Mouse (Mus musculus) cortical plate, adult 2 months (tissue): Measurements from ENCODE around the gene Gmnn. TPM values are rescaled to one million over a fixed set of nuclear protein-coding genes. Genes with fewer than 3 reads are reported as not detected.
A peak's percentile ranks its signal among the peaks of the same experiment; 100 is the strongest.

ENCODE experiments used
- H3K27ac ChIP-seq: fragments of 200-500 bp; 2 replicates; pipeline ENCODE4 v1.5.1; 2012; ENCODE audit warnings: low read length, control low read depth, inconsistent platforms; ENCODE audit not compliant: insufficient read depth
- H3K4me1 ChIP-seq: fragments of 200-500 bp; 2 replicates; pipeline ENCODE4 v1.6.1; 2011; ENCODE audit warnings: low read length; ENCODE audit not compliant: control insufficient read depth, insufficient read depth
- H3K4me3 ChIP-seq: fragments of 200-500 bp; 2 replicates; pipeline ENCODE4 v1.5.1; 2011; ENCODE audit warnings: mild to moderate bottlenecking, low read length, control low read depth; ENCODE audit not compliant: insufficient read depth
- CTCF ChIP-seq: fragments of 200-500 bp; IDR thresholded peaks from 2 replicates; pipeline ENCODE4 v1.5.1; 2011; ENCODE audit warnings: mild to moderate bottlenecking, control low read depth, low read length; ENCODE audit not compliant: insufficient read depth; ENCODE audit errors: extremely low read depth
- POLR2A ChIP-seq: fragments of 200-500 bp; IDR thresholded peaks from 2 replicates; pipeline ENCODE4 v1.6.1; 2011; ENCODE audit warnings: mild to moderate bottlenecking, low read length, control low read depth; ENCODE audit not compliant: insufficient read depth; ENCODE audit errors: extremely low read depth
- polyA plus RNA-seq: library from polyadenylated mRNA; depleted of rRNA; stranded (reverse); fragments of >200 nt; gene quantifications from 2 replicates; pipeline ENCODE4 v1.2.3, GENCODE M21; 2012; rRNA removed

Gene Gmnn
- polyA plus RNA-seq, 1 experiment, result 6.0 TPM

DNA sequence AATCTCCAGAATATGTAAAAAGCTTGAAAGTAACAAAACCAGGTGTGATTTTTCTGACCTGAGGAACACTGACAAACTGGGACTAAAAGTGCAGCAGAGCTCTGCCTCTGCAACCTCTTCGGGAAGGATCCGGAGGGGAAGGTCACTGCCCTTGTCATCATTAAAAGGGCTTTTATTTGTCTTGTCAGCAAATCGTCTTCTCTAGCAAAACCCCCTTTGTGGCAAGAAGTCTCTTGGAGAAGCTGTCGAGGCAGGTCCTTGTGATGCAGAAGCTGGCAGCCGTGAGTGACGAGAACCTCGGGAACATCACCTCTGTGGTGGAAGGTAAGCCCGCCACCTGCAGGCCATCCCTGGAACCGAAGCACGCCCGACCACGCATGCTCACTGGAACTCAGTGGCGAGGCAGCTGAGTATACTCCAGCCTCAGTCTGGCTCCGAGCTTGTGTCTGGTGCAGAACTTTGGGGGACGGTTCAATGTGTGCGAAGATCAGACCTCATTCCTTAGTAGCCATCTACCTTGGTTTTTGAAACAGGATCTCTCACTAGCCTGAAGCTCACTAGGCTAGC, 48.2 kb downstream of the Gmnn start:
- no peak overlapping the region for H3K27ac ChIP-seq
- H3K4me1 ChIP-seq, result no peaks in the 10 kb centered on the region
- TF ChIP-seq POLR2A (no peak), CTCF (peak; percentile 89)
- no peak overlapping the region for H3K4me3 ChIP-seq

DNA sequence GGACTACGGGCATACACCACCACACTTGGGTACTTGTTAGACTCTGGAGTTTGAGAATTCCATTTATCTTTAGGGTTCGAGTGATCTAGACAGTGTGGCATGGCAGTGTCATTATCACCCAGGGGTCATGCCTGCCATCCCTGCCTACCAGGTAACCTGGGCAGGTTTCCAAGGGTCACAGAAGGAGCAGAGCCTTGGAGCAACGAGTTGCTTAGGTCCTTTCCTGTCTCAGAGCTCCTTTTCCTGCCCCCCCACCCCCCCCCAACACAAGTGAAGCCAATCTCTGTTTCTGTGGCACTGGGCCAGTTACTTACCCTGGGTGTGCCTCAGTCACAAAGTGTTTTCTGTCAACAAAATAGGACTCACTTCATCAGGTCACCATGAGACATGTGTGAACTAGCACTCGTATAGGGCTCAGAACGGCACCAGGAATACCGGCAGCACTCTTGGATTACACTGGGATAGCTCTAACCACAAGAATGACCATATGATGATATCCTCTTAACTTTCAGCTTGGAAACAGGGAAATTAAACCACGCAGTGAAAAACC, 49.1 kb downstream of the Gmnn start:
- Histone ChIP-seq H3K4me3 (no peak overlapping the region), H3K27ac (no peak overlapping the region), H3K4me1 (no peaks in the 10 kb centered on the region)
- no peak for TF ChIP-seq POLR2A
- TF ChIP-seq CTCF, result no peak

DNA sequence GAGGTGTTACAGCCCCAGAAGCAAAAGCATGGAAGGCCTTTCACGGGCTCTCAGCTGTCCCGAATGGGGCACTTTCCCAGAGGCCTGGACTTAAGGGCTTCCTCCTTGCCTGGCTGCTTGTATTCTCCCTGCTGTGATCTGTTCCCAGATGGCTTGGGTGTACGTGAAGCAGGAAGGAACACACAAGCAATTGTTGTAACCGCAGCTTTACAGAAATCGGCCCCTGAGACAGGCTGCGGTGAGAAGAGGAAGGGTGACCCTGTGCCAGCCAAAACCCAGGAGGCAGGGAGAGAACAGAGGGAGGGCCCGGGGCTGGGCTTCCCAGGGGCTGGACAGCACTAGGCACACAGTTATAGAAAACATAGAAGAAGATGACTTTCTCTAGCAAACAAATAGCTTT, 50.8 kb downstream of the Gmnn start:
- TF ChIP-seq POLR2A (no peak), CTCF (no peak)
- no peak overlapping the region for H3K4me3 ChIP-seq
- no peaks in the 10 kb centered on the region for H3K4me1 ChIP-seq
- H3K27ac ChIP-seq, result no peak overlapping the region

DNA sequence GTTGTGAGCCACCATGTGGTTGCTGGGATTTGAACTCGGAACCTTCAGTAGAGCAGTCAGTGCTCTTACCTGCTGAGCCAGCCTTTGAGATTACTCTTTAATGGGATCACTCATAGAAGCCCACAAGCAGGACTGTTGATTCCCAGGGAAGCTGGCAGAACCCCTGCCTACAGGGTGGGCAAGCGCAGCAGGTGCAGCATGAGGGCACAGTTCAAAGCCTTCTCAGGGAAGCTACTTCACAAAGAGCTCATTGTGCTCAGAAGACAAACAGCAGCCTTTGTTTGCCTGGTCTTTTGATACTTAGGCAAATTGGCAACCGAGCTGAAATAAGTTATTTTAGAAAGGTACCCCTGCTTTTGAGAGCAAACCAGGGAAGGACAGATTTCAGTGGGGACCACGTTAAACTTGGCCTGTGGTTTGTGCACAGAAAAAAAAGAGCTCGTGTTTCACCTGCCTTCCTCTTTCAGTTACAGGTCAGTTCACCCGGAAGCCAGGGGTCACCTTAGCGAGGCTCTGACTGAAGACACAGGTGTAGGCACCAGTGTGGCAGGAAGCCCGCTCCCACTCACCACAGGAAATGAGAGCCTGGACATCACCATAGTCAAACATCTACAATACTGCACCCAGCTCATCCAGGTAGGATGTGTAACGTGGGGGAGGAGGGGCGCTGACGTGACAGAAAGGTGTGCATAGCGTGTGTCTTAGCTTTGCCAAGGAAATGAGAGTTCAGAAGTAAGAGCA, 51.9 kb downstream of the Gmnn start:
- H3K4me1 ChIP-seq, result no peaks in the 10 kb centered on the region
- H3K4me3 ChIP-seq, result no peak overlapping the region
- no peak overlapping the region for H3K27ac ChIP-seq
- TF ChIP-seq POLR2A (no peak), CTCF (no peak)

DNA sequence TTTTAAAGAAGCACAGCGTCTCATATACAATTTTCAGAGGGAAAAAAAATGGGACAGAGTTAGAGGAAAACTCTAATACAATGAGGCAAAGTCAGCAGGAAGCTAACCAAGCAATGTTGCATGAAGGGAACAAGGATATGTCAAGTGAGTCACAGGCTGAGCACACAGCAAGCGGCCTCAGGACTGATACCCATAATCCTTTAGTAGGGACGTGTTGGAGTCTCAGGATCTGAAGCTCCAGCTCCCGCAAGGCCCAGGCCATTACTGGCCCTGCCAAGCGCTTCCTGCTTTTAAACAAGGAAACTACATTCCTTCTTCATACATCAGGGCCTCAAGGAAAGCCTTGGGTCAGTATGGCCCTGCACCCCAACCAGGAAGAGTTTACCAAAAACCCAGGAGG, 59.6 kb downstream of the Gmnn start:
- no peak overlapping the region for H3K4me3 ChIP-seq
- no peak overlapping the region for H3K27ac ChIP-seq
- TF ChIP-seq POLR2A, result no peak
- no peak for TF ChIP-seq CTCF
- H3K4me1 ChIP-seq, result no peaks in the 10 kb centered on the region

Other genes starting within 250 kb of the Gmnn start
- 25.6 and 26.6 TPM in 2 replicates for gene Ripor2, start 179.7 kb downstream of the Gmnn start, polyA plus RNA-seq
- 0.11 and 0.46 TPM in 2 replicates for gene Armh2, start 20.7 kb downstream of the Gmnn start, polyA plus RNA-seq
- 115 and 122 TPM in 2 replicates for gene BC005537, start 39.7 kb upstream of the Gmnn start, polyA plus RNA-seq
- gene Acot13, start 69.6 kb upstream of the Gmnn start, polyA plus RNA-seq, result 153 and 169 TPM in 2 replicates
- 25.2 and 28.8 TPM in 2 replicates for gene Tdp2, start 69.8 kb upstream of the Gmnn start, polyA plus RNA-seq
- 16.4 and 16.8 TPM in 2 replicates for gene D130043K22Rik, start 83.2 kb upstream of the Gmnn start, polyA plus RNA-seq
- 39.0 TPM in 2 replicates for gene Aldh5a1, start 175.7 kb upstream of the Gmnn start, polyA plus RNA-seq
- gene Gpld1, start 181.2 kb upstream of the Gmnn start, polyA plus RNA-seq, result 21.7 and 22.6 TPM in 2 replicates